Mouse (Mus musculus) heart, embryonic 16.5 days (tissue): ENCODE results near the gene Kmt2a. TPM values are rescaled to one million over a fixed set of nuclear protein-coding genes. Genes with fewer than 3 reads are reported as not detected.
A peak's percentile ranks its signal among the peaks of the same experiment; 100 is the strongest.

Source experiments
- ATAC-seq: fragments of 200-750 bp; cut with Nextera tagmentation; replicated peaks from 2 replicates; pipeline ENCODE4 v1.8.0; 2017; ENCODE audit warnings: moderate number of reproducible peaks; ENCODE audit not compliant: insufficient read depth, low FRiP score; ENCODE audit errors: extremely low read depth
- H3K27ac ChIP-seq: fragments of 300-500 bp; sonication (generic); 2 replicates; pipeline ENCODE4 v1.5.1; 2014; ENCODE audit warnings: mild to moderate bottlenecking, low read length, control low read depth, moderate library complexity
- H3K27me3 ChIP-seq: fragments of 300-500 bp; sonication (generic); 2 replicates; pipeline ENCODE4 v1.6.1; 2014; ENCODE audit warnings: low read length, mixed read lengths; ENCODE audit not compliant: control insufficient read depth, insufficient read depth
- H3K36me3 ChIP-seq: fragments of 300-500 bp; sonication (generic); 2 replicates; pipeline ENCODE4 v1.6.1; 2014; ENCODE audit not compliant: control insufficient read depth, insufficient read depth
- H3K4me1 ChIP-seq: fragments of 300-500 bp; sonication (generic); 2 replicates; pipeline ENCODE4 v1.6.1; 2014; ENCODE audit warnings: low read length, mixed read lengths; ENCODE audit not compliant: control insufficient read depth, insufficient read depth
- H3K4me2 ChIP-seq: fragments of 300-500 bp; sonication (generic); 2 replicates; pipeline ENCODE4 v1.6.1; 2014; ENCODE audit warnings: low read depth, mild to moderate bottlenecking, control low read depth, low read length
- H3K4me3 ChIP-seq: fragments of 300-500 bp; sonication (generic); 2 replicates; pipeline ENCODE4 v1.5.1; 2014; ENCODE audit warnings: mild to moderate bottlenecking, control low read depth, low read length
- H3K9ac ChIP-seq: fragments of 300-500 bp; sonication (generic); 2 replicates; pipeline ENCODE4 v1.6.1; 2014; ENCODE audit warnings: low read length, control low read depth
- H3K9me3 ChIP-seq: fragments of 300-500 bp; sonication (generic); replicated peaks from 2 replicates; pipeline ENCODE4 v1.6.1; 2016; ENCODE audit warnings: low read length; ENCODE audit not compliant: control insufficient read depth
- WGBS: fragments of 180-500 bp; shearing (Covaris S2); extraction: QIAGEN DNeasy Blood & Tissue Kit; methylation state at CpG from one replicate; pipeline ENCODE4 v1.1.7; 2014; 5-methylcytosine and 5-hydroxymethylcytosine counted together
- polyA plus RNA-seq: library from polyadenylated mRNA; unstranded; fragments of >200 nt; fragmentation: Nextera tagmentation; extraction: Ambion mirVana; gene quantifications from 2 replicates; pipeline ENCODE4 v1.2.1, GENCODE M21; 2015

Kmt2a gene
- polyA plus RNA-seq, result 7.7 and 8.2 TPM in 2 replicates

DNA sequence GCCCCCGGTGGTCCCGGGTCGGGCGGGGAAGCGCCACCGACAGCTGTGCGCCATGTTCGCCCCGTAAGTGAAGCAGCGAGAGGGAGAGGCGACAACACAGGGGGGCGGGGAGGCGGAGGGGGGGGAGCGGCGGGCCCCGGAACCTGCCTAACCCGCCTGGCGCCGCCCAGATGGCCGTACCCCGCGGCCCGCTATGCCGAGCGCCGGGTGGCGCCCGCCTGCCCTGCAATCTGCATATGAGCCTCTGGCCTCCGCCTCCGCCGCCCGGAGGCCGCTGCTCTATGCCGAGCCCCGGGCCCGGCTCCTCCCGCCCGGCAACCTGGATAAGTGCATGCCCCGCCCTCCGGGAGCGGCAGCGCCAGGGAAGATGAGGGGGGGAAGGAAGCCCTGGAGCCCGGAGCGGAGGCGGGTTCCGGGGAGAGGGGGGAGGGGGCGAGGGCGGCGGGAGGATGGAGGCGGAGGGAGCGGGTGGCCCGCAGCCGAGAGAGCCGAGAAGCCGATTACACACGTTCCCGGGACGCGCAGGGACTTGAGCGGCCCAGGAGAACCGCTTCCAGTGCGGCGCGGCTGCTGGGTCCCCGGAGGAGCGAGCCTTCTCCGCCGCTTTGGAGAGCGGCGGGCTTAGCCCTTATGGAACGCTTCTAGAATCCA lies at the start of gene Kmt2a:
Gene Kmt2a (minus strand): TSS at position 76 of the 651 bp plus-strand sequence.
- H3K9ac ChIP-seq, result peak within 1 kb of the TSS; percentile 98
- peak; percentile 86 for ATAC-seq
- H3K27me3 ChIP-seq, result no peaks in the 10 kb centered on the region
- peak within 1 kb of the TSS; percentile 98 for H3K27ac ChIP-seq
- H3K4me2 ChIP-seq, result peak within 1 kb of the TSS; percentile 100
- H3K9me3 ChIP-seq, result no peaks in the 10 kb centered on the region
- peaks cover 32% of the 10 kb centered on the region for H3K4me1 ChIP-seq
- no peaks in the 10 kb centered on the region; the same call in 1 of the 2 replicates for H3K36me3 ChIP-seq
- under 1% methylated on average over 41 of the region's 71 CpGs for WGBS
- H3K4me3 ChIP-seq, result peak within 1 kb of the TSS; percentile 99

DNA sequence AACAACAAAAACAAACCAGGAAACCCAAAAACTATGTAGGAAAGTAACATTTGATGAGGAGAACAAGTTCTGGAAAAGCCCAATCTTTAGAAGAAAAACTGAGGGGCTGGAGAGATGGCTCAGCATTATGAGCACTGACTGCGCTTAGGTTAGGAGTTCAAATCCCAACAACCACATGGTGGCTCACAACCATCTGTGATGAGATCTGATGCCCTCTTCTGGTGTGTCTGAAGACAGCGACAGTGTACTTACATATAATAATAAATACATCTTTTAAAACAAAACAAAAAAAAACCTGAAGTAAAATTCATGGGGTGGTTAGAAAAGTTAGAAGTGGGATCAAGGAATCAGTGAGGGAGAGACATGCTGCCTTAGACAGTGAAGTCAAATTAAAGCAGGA lies 40.4 kb upstream of the Kmt2a start:
- Histone ChIP-seq H3K36me3 (no peaks in the 10 kb centered on the region), H3K4me1 (peaks cover 12% of the 10 kb centered on the region), H3K9ac (peak overlapping the region; percentile 70), H3K4me3 (peak overlapping the region; percentile 98), H3K27me3 (no peaks in the 10 kb centered on the region), H3K9me3 (no peaks in the 10 kb centered on the region), H3K4me2 (peak overlapping the region; percentile 69), H3K27ac (peak overlapping the region; percentile 97)
- 69% methylated on average over 2 of the region's 2 CpGs for WGBS
- no peak for ATAC-seq

DNA sequence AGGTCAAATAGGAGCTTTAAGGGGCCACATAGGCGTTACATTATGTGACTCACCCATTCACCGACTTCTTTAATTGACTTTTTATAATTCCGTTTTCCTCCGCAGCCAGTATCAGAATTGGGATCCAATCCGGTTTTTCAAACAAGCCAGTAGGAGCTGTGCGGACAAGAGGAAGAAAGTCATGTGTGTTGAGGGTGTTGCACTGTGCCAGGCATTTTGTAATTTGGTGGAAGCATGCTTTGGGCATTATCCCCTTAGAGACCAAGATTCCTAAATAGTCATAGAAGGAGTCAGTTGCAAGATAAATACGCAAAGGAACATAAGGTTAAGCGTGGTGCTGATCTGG lies 40.0 kb upstream of the Kmt2a start:
- no peaks in the 10 kb centered on the region for H3K9me3 ChIP-seq
- peak; percentile 77 for ATAC-seq
- peaks cover 12% of the 10 kb centered on the region for H3K4me1 ChIP-seq
- peak overlapping the region; percentile 97 for H3K27ac ChIP-seq
- peak overlapping the region; percentile 69 for H3K4me2 ChIP-seq
- H3K4me3 ChIP-seq, result peak overlapping the region; percentile 98
- under 1% methylated on average over 8 of the region's 8 CpGs for WGBS
- H3K36me3 ChIP-seq, result no peaks in the 10 kb centered on the region
- peak overlapping the region; percentile 70 for H3K9ac ChIP-seq
- no peaks in the 10 kb centered on the region for H3K27me3 ChIP-seq

GRCm38 (mm10) chr9:44920374-44921122 lies 39.5 kb upstream of the Kmt2a start, which contains the start of gene Atp5l:
TSS of gene Atp5l (minus strand) at chr9:44920742.
- H3K4me3 ChIP-seq, result peak within 1 kb of the TSS; percentile 98
- WGBS, result under 1% methylated on average over 48 of the region's 48 CpGs

DNA sequence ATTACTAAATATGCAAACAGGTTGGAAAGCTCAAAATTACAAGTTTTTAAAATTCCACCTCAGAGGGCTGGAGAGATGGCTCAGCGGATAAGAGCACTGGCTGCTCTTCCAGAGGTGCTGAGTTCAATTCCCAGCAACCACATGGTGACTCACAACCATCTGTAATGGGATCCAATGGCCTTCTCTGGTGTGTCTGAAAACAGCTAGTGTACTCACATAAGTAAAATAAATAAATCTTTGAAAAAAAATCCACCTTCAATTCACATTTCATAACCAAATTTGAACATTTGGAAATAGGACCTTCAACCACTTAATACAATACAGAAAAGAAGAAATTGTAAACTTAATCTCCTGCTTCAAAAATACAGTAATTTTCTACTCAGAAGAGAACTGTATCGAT lies 38.5 kb upstream of the Kmt2a start:
- Histone ChIP-seq H3K4me2 (peak overlapping the region; percentile 78), H3K27me3 (no peaks in the 10 kb centered on the region), H3K27ac (peak overlapping the region; percentile 97), H3K4me1 (peaks cover 23% of the 10 kb centered on the region), H3K9ac (peak overlapping the region; percentile 100), H3K9me3 (no peaks in the 10 kb centered on the region), H3K36me3 (no peaks in the 10 kb centered on the region), H3K4me3 (peak overlapping the region; percentile 98)
- no peak for ATAC-seq
- 26% methylated on average over 2 of the region's 2 CpGs for WGBS

More at GRCm38 (mm10) chr9:44920374-44921122, 39.5 kb upstream of the Kmt2a start, which contains the start of gene Atp5l:
- Histone ChIP-seq H3K36me3 (no peaks in the 10 kb centered on the region), H3K27me3 (no peaks in the 10 kb centered on the region), H3K4me1 (peaks cover 14% of the 10 kb centered on the region), H3K9ac (peak within 1 kb of the TSS; percentile 100), H3K27ac (peak within 1 kb of the TSS; percentile 97), H3K4me2 (peak within 1 kb of the TSS; percentile 78), H3K9me3 (no peaks in the 10 kb centered on the region)
- ATAC-seq, result peak; percentile 83

DNA sequence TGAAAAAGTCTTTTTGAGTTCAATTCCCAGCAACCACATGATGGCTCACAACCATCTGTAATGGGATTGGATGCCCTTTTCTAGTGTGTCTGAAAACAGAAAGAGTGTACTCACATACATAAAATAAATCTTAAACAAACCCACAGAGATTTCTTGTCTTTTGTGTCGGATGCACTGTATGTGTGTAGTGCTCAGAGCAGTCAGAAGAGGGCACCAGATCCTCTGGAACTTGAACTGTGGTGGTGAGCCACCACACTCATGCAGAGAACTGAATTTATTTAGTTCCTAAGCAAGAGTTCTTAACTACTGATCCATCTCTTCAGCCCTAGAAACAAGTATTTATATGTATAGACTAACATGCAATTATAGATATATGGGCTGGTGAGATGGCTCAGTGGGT lies 35.1 kb upstream of the Kmt2a start:
- Histone ChIP-seq H3K27ac (no peak overlapping the region), H3K9me3 (no peaks in the 10 kb centered on the region), H3K9ac (no peak overlapping the region), H3K4me1 (peaks cover 21% of the 10 kb centered on the region), H3K36me3 (peaks cover 13% of the 10 kb centered on the region), H3K27me3 (no peaks in the 10 kb centered on the region), H3K4me2 (no peak overlapping the region), H3K4me3 (no peak overlapping the region)
- no peak for ATAC-seq
- 59% methylated on average over 1 of the region's 1 CpGs for WGBS

GRCm38 (mm10) chr9:44914706-44915105 lies 33.6 kb upstream of the Kmt2a start:
- H3K9ac ChIP-seq, result peak overlapping the region; percentile 17; the same call in 1 of the 2 replicates
- H3K4me3 ChIP-seq, result no peak overlapping the region
- H3K36me3 ChIP-seq, result peaks cover 28% of the 10 kb centered on the region
- no peak overlapping the region; the same call in 1 of the 2 replicates for H3K4me2 ChIP-seq
- no peak for ATAC-seq
- peaks cover 21% of the 10 kb centered on the region for H3K4me1 ChIP-seq
- WGBS, result 21% methylated on average over 4 of the region's 4 CpGs
- H3K27me3 ChIP-seq, result no peaks in the 10 kb centered on the region
- no peak overlapping the region; the same call in 1 of the 2 replicates for H3K27ac ChIP-seq
- no peaks in the 10 kb centered on the region for H3K9me3 ChIP-seq

- Histone ChIP-seq H3K9me3 (no peaks in the 10 kb centered on the region), H3K4me2 (no peak overlapping the region), H3K36me3 (peaks cover 28% of the 10 kb centered on the region), H3K27ac (no peak overlapping the region), H3K4me3 (no peak overlapping the region), H3K4me1 (peaks cover 13% of the 10 kb centered on the region), H3K9ac (no peak overlapping the region), H3K27me3 (no peaks in the 10 kb centered on the region)
- WGBS, result 89% methylated on average over 4 of the region's 4 CpGs
- no peak for ATAC-seq
Observed at GRCm38 (mm10) chr9:44911365-44911764, 30.3 kb upstream of the Kmt2a start.

DNA sequence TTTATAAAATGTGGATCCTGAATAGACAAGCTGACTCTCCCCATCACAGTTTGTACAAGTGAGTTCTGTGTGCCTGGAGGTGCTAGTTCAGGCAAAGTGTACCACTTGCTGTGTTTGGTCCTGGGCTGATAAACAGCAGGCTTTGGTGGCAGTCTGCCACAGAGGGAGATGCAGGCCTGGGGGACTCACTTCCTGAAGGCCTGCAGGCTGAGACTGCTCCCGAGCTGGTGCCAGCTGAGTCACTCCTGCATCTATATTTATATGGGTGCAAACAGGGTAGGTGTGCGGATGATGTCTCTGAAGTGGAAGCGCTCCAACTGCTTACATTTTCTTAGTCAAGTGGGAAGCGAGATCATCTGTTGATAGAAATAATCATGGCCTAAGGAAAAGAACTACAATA lies 24.5 kb upstream of the Kmt2a start:
- H3K4me3 ChIP-seq, result peak overlapping the region; percentile 20; the same call in 1 of the 2 replicates
- peaks cover 22% of the 10 kb centered on the region for H3K4me1 ChIP-seq
- H3K4me2 ChIP-seq, result peak overlapping the region; percentile 57
- H3K9me3 ChIP-seq, result no peaks in the 10 kb centered on the region
- H3K27ac ChIP-seq, result peak overlapping the region; percentile 82
- H3K27me3 ChIP-seq, result no peaks in the 10 kb centered on the region
- 31% methylated on average over 4 of the region's 4 CpGs for WGBS
- H3K36me3 ChIP-seq, result peaks cover 9% of the 10 kb centered on the region
- peak; percentile 88 for ATAC-seq
- H3K9ac ChIP-seq, result no peak overlapping the region; the same call in 1 of the 2 replicates
